Mouse (Mus musculus) lung, embryonic 15.5 days (tissue): Measurements from ENCODE around the gene Srgap2. TPM values are rescaled to one million over a fixed set of nuclear protein-coding genes. Genes with fewer than 3 reads are reported as not detected.

Experiments
- ATAC-seq: fragments of 200-750 bp; cut with Nextera tagmentation; 2 replicates; pipeline ENCODE4 v1.8.0; 2017; ENCODE audit warnings: moderate number of reproducible peaks, borderline replicate concordance; ENCODE audit not compliant: low FRiP score, low TSS enrichment; ENCODE audit errors: extremely low read depth
- H3K27ac ChIP-seq: fragments of 300-500 bp; sonication (generic); 2 replicates; pipeline ENCODE4 v1.5.1; 2015; ENCODE audit warnings: moderate library complexity, mild to moderate bottlenecking, inconsistent platforms
- H3K27me3 ChIP-seq: fragments of 300-500 bp; sonication (generic); 2 replicates; pipeline ENCODE4 v1.6.1; 2015; ENCODE audit warnings: inconsistent platforms
- H3K36me3 ChIP-seq: fragments of 300-500 bp; sonication (generic); 2 replicates; pipeline ENCODE4 v1.6.1; 2015; ENCODE audit warnings: inconsistent platforms
- H3K4me1 ChIP-seq: fragments of 300-500 bp; sonication (generic); 2 replicates; pipeline ENCODE4 v1.6.1; 2015; ENCODE audit warnings: inconsistent platforms
- H3K4me2 ChIP-seq: fragments of 300-500 bp; sonication (generic); 2 replicates; pipeline ENCODE4 v1.6.1; 2015; ENCODE audit warnings: inconsistent platforms, mild to moderate bottlenecking, moderate library complexity
- H3K4me3 ChIP-seq: fragments of 300-500 bp; sonication (generic); 2 replicates; pipeline ENCODE4 v1.5.1; 2015; ENCODE audit warnings: mild to moderate bottlenecking, inconsistent platforms
- H3K9ac ChIP-seq: fragments of 300-500 bp; sonication (generic); 2 replicates; pipeline ENCODE4 v1.6.1; 2015; ENCODE audit warnings: inconsistent platforms
- H3K9me3 ChIP-seq: fragments of 300-500 bp; sonication (generic); 2 replicates; pipeline ENCODE4 v1.6.1; 2016; ENCODE audit warnings: inconsistent platforms
- WGBS: fragments of 180-500 bp; shearing (Covaris S2); methylation state at CpG from one replicate; pipeline ENCODE4 v1.1.7; 2015; 5-methylcytosine and 5-hydroxymethylcytosine counted together
- polyA plus RNA-seq: library from polyadenylated mRNA; unstranded; fragments of >200 nt; fragmentation: Nextera tagmentation; extraction: Ambion mirVana; gene quantifications from 2 replicates; pipeline ENCODE4 v1.2.1, GENCODE M21; 2015

Gene Srgap2
- polyA plus RNA-seq, 1 experiment from 2014 or later: 14.1 TPM

GRCm38 (mm10) chr1:131290648-131291047 lies 236.5 kb downstream of the Srgap2 start:
- no peak overlapping the region for H3K9ac ChIP-seq
- H3K4me2 ChIP-seq: no peak overlapping the region
- no peaks in the 10 kb centered on the region for H3K4me1 ChIP-seq
- H3K27ac ChIP-seq: no peak overlapping the region
- no peak overlapping the region for H3K4me3 ChIP-seq
- H3K27me3 ChIP-seq: no peaks in the 10 kb centered on the region
- 29% methylated on average over 2 of the region's 2 CpGs for WGBS
- H3K9me3 ChIP-seq: no peaks in the 10 kb centered on the region
- ATAC-seq: no peak
- peaks cover 18% of the 10 kb centered on the region for H3K36me3 ChIP-seq

DNA sequence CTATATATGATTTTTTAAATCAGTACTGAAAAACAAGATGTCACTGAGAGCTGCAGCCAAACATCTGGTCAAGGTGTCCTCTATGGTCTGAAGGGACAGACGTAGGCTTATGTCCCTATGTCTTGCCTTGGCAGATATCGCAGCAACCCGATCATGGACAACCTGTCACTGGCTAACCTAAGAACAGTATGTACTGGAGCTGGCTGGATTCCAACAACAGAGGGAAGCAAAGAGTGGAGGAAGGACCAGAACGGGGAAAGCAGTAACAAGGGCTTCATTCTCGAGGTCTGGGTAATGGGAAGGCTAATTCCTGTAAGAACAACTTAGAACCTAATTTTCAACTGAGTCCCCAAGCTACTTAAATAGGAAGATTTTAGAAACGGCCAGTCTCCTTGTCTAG lies 238.2 kb downstream of the Srgap2 start:
- no peak overlapping the region for H3K4me2 ChIP-seq
- 73% methylated on average over 6 of the region's 6 CpGs for WGBS
- no peak overlapping the region for H3K27ac ChIP-seq
- no peak for ATAC-seq
- H3K36me3 ChIP-seq: peaks cover 12% of the 10 kb centered on the region
- H3K27me3 ChIP-seq: no peaks in the 10 kb centered on the region
- no peaks in the 10 kb centered on the region for H3K9me3 ChIP-seq
- no peak overlapping the region for H3K4me3 ChIP-seq
- H3K4me1 ChIP-seq: no peaks in the 10 kb centered on the region
- H3K9ac ChIP-seq: no peak overlapping the region

GRCm38 (mm10) chr1:131287267-131287666 lies 239.9 kb downstream of the Srgap2 start:
- peaks cover 7% of the 10 kb centered on the region for H3K36me3 ChIP-seq
- ATAC-seq: no peak
- no peaks in the 10 kb centered on the region for H3K27me3 ChIP-seq
- WGBS: 57% methylated on average over 2 of the region's 2 CpGs
- no peak overlapping the region for H3K9ac ChIP-seq
- no peak overlapping the region for H3K27ac ChIP-seq
- no peaks in the 10 kb centered on the region for H3K4me1 ChIP-seq
- no peaks in the 10 kb centered on the region for H3K9me3 ChIP-seq
- H3K4me2 ChIP-seq: no peak overlapping the region
- H3K4me3 ChIP-seq: no peak overlapping the region

GRCm38 (mm10) chr1:131286803-131287202 lies 240.3 kb downstream of the Srgap2 start:
- 0 out of 2 replicates have a peak, but pooled peaks have one; percentile 4 for ATAC-seq
- Histone ChIP-seq H3K4me2 (no peak overlapping the region), H3K27ac (no peak overlapping the region), H3K4me1 (no peaks in the 10 kb centered on the region), H3K9me3 (no peaks in the 10 kb centered on the region), H3K27me3 (no peaks in the 10 kb centered on the region), H3K4me3 (no peak overlapping the region), H3K9ac (no peak overlapping the region), H3K36me3 (peaks cover 5% of the 10 kb centered on the region)
- WGBS: 53% methylated on average over 5 of the region's 5 CpGs

- Histone ChIP-seq H3K4me3 (no peak overlapping the region), H3K27me3 (no peaks in the 10 kb centered on the region), H3K4me2 (no peak overlapping the region), H3K27ac (no peak overlapping the region), H3K9ac (no peak overlapping the region), H3K9me3 (no peaks in the 10 kb centered on the region), H3K4me1 (peaks cover 8% of the 10 kb centered on the region), H3K36me3 (peaks cover 5% of the 10 kb centered on the region)
- no peak; the same call in 1 of the 2 replicates for ATAC-seq
- 64% methylated on average over 4 of the region's 4 CpGs for WGBS
Observed at GRCm38 (mm10) chr1:131284616-131285015, 242.5 kb downstream of the Srgap2 start.

DNA sequence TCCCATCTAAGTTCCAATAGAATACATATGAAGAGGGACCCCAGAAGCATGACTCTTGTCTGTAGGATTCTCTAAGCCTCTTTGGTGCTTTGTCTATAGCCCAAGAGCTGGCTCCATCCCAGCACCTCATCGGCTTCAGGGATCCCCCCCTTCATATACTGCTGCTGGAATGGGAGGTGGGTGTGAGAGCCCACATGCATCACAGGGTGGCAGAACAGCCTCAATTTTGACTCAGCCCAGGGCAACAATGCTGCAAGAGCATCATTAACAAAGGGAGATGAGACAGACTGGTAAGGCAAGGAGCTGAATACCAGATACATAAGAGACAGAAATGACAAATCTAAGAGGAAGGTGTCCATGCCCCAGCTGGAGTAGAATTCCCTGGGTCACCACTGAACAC lies 243.0 kb downstream of the Srgap2 start:
- 82% methylated on average over 1 of the region's 1 CpGs for WGBS
- ATAC-seq: no peak
- Histone ChIP-seq H3K36me3 (peaks cover 5% of the 10 kb centered on the region), H3K27ac (no peak overlapping the region), H3K9me3 (no peaks in the 10 kb centered on the region), H3K4me3 (no peak overlapping the region), H3K9ac (no peak overlapping the region), H3K4me1 (peaks cover 13% of the 10 kb centered on the region), H3K27me3 (no peaks in the 10 kb centered on the region), H3K4me2 (no peak overlapping the region)

GRCm38 (mm10) chr1:131281731-131282130 lies 245.4 kb downstream of the Srgap2 start:
- no peak overlapping the region for H3K4me2 ChIP-seq
- H3K4me1 ChIP-seq: peaks cover 18% of the 10 kb centered on the region
- no peak overlapping the region for H3K9ac ChIP-seq
- no peaks in the 10 kb centered on the region; the same call in 1 of the 2 replicates for H3K36me3 ChIP-seq
- 53% methylated on average over 4 of the region's 4 CpGs for WGBS
- no peak overlapping the region for H3K4me3 ChIP-seq
- no peaks in the 10 kb centered on the region for H3K9me3 ChIP-seq
- ATAC-seq: no peak
- no peak overlapping the region for H3K27ac ChIP-seq
- H3K27me3 ChIP-seq: no peaks in the 10 kb centered on the region

DNA sequence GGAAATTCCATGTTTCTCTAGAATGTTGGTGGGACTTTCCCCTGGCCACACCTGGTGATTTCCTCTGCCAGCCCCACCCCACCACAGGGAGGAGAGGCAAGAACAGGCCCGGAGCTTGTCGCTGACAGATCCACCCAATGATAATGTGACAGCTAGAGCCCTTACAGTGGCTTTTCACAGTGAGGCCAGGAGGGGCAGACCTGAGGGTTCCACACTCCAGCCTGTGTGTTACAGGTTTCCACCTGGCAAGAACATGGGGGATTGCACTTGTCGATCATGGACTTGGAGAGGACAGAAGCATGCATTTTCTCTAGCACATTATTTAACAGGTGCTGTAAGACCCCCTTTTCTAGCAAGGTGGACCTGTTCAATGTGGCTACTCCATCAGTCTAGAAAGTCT lies 246.9 kb downstream of the Srgap2 start:
- H3K4me3 ChIP-seq: no peak overlapping the region
- ATAC-seq: no peak
- no peak overlapping the region for H3K9ac ChIP-seq
- no peak overlapping the region for H3K27ac ChIP-seq
- H3K4me1 ChIP-seq: peaks cover 18% of the 10 kb centered on the region
- H3K9me3 ChIP-seq: no peaks in the 10 kb centered on the region
- H3K27me3 ChIP-seq: no peaks in the 10 kb centered on the region
- 30% methylated on average over 3 of the region's 3 CpGs for WGBS
- no peak overlapping the region for H3K4me2 ChIP-seq
- no peaks in the 10 kb centered on the region for H3K36me3 ChIP-seq

GRCm38 (mm10) chr1:131279456-131279776 lies 247.7 kb downstream of the Srgap2 start, which contains the start of gene Ikbke:
Gene Ikbke, minus strand, starts transcription at chr1:131279606.
- Histone ChIP-seq H3K27me3 (no peaks in the 10 kb centered on the region), H3K36me3 (no peaks in the 10 kb centered on the region), H3K4me1 (peaks cover 26% of the 10 kb centered on the region), H3K9ac (peak within 1 kb of the TSS; percentile 22), H3K9me3 (no peaks in the 10 kb centered on the region), H3K4me2 (peak within 1 kb of the TSS; percentile 49), H3K4me3 (peak within 1 kb of the TSS; percentile 40), H3K27ac (no peak within 1 kb of the TSS)
- ATAC-seq: peak; percentile 24; the same call in 1 of the 2 replicates
- WGBS: 20% methylated on average over 4 of the region's 4 CpGs

- Histone ChIP-seq H3K27me3 (no peaks in the 10 kb centered on the region), H3K4me1 (peaks cover 26% of the 10 kb centered on the region), H3K4me3 (peak overlapping the region; percentile 40), H3K9ac (peak overlapping the region; percentile 22), H3K4me2 (peak overlapping the region; percentile 49), H3K36me3 (no peaks in the 10 kb centered on the region), H3K9me3 (no peaks in the 10 kb centered on the region), H3K27ac (no peak overlapping the region)
- ATAC-seq: no peak
- WGBS: 22% methylated on average over 8 of the region's 8 CpGs
Observed at GRCm38 (mm10) chr1:131278606-131279455, 248.3 kb downstream of the Srgap2 start.

DNA sequence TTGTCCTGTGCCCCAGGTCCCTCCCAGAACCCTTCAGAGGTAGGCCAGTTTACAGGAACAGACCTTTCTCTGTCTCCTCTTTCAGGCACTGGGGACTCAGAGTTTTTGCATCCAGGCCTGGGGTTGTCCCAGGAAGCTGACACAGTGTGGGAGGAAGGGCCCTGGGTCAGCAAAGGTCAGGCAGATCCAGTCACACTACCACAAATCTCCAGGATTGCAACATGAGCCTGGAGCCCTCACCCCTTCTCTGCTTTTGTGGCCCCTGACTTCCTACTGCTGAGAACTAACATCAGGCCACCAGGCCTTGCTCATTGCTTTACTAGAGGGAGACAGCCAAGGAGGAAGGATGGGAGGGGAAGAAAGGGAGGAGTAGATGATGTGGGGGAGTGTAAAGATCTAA lies 250.3 kb downstream of the Srgap2 start:
- H3K4me1 ChIP-seq: peaks cover 26% of the 10 kb centered on the region
- H3K9me3 ChIP-seq: no peaks in the 10 kb centered on the region
- H3K4me3 ChIP-seq: no peak overlapping the region
- no peak overlapping the region for H3K4me2 ChIP-seq
- ATAC-seq: no peak
- H3K36me3 ChIP-seq: no peaks in the 10 kb centered on the region
- H3K27ac ChIP-seq: no peak overlapping the region
- no peaks in the 10 kb centered on the region for H3K27me3 ChIP-seq
- no peak overlapping the region for H3K9ac ChIP-seq

- Histone ChIP-seq H3K27ac (no peak overlapping the region), H3K4me2 (no peak overlapping the region), H3K9ac (no peak overlapping the region)
Observed at GRCm38 (mm10) chr1:131275577-131275976, 251.6 kb downstream of the Srgap2 start.

More at GRCm38 (mm10) chr1:131275577-131275976, 251.6 kb downstream of the Srgap2 start:
- Histone ChIP-seq H3K4me3 (no peak overlapping the region), H3K27me3 (no peaks in the 10 kb centered on the region), H3K4me1 (peaks cover 26% of the 10 kb centered on the region), H3K9me3 (no peaks in the 10 kb centered on the region), H3K36me3 (no peaks in the 10 kb centered on the region)
- ATAC-seq: no peak
- WGBS: 69% methylated on average over 14 of the region's 14 CpGs
